Mouse (Mus musculus): ENCODE measurements around the gene Scube3. TPM values are rescaled to one million over a fixed set of nuclear protein-coding genes. Genes with fewer than 3 reads are reported as not detected.
"Not testable (repeated sequence)": the region's sequence is repeated elsewhere in the genome, so short reads cannot be mapped to it uniquely, and the experiment has no call there.

The Scube3 gene
- polyA plus RNA-seq, 1 experiment from 2014 or later = 6.9 TPM

DNA sequence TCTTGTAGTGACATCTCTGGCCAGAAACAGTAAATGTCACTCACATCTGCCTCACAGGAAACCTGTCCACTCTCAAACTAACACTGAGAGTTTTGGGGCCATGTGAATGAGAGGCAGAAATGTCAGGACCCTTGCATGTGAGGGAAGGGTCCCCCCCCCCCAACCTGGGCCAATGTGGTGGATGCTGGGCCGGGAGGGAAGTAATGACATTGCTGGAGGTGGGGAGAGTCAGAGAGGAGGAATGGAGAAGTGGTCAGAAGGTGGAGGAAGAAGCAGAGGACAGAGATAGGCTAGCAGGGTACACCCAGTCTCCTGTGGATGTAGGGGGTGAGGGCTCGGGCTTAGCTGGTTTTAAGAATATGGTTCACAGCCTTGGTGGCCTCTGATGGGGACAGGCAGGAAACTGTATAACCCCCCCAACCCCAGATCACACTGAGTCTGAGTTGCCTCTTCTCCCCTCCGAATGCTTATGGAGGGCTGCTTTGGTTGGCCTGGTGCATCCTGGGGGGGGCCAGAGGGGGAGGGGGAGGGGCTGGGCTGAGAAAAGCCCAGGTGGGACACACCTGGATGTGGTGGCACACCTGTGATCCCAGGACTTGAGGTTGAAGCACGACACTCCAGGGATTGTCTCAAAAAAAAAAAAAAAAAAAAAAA, 67.6 kb downstream of the Scube3 start:
- Histone ChIP-seq H3K9me3 (no peaks in the 10 kb centered on the region), H3K9ac (no peak overlapping the region), H3K4me2 (no peak overlapping the region), H3K27me3 (no peaks in the 10 kb centered on the region), H3K36me3 (peaks cover 14% of the 10 kb centered on the region), H3K4me1 (peaks cover 33% of the 10 kb centered on the region), H3K27ac (no peak overlapping the region), H3K4me3 (no peak overlapping the region)
- no peak for ATAC-seq (ENCODE audit: insufficient number of reproducible peaks, low FRiP score, low TSS enrichment, low read depth)
- WGBS = 65% methylated on average over 4 of the region's 4 CpGs

DNA sequence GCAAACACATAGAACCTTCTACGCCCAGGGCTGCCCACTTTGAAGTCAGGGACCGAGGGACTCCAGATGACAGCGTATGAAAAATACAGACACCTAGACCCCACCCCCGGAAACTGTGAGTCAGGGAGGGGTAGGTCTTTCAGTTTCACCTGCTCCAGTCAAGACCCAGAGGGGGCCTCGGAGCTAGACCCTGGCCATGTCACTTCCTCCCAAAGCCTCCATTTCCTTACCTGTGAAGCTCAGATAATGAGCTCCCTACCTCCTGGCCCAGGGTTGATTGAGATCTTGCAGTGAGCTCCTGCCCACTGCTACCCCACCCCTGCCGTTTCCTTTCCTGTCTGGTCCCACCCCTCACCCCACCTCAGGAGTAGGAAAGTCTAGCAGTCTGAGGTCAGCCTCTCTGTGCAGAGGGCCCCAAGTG, 70.0 kb downstream of the Scube3 start:
- no peaks in the 10 kb centered on the region for H3K27me3 ChIP-seq
- H3K4me1 ChIP-seq = peaks cover 27% of the 10 kb centered on the region
- no peak overlapping the region for H3K4me2 ChIP-seq
- H3K4me3 ChIP-seq = no peak overlapping the region
- WGBS = 55% methylated on average over 6 of the region's 6 CpGs
- no peak overlapping the region for H3K9ac ChIP-seq
- no peak overlapping the region; the same call in 1 of the 2 replicates for H3K27ac ChIP-seq
- no peak for ATAC-seq (ENCODE audit: insufficient number of reproducible peaks, low FRiP score, low TSS enrichment, low read depth)
- no peaks in the 10 kb centered on the region for H3K36me3 ChIP-seq
- no peaks in the 10 kb centered on the region for H3K9me3 ChIP-seq

DNA sequence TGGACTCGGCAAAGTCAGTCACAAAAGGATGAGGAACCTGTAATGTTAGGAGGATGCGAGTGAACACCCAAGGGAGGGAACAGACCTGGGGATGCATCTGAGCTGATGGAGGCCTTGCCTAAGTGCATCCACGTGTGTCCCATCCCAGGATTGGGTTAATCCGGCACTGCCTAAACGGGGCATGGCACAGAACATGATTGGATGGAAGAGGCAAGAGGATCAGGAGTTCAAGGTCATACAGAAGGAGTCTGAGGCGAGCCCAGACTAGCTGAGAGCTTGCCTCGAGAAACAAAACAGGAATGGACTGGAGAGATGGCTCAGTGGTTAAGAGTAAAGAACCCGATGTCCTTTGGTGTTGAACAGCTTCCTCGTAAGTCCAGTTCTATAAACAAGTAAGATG, 70.5 kb downstream of the Scube3 start:
- H3K27me3 ChIP-seq = no peaks in the 10 kb centered on the region
- ATAC-seq (ENCODE audit: insufficient number of reproducible peaks, low FRiP score, low TSS enrichment, low read depth) = no peak
- 59% methylated on average over 9 of the region's 9 CpGs for WGBS
- no peaks in the 10 kb centered on the region for H3K36me3 ChIP-seq
- H3K4me1 ChIP-seq = peaks cover 26% of the 10 kb centered on the region
- no peaks in the 10 kb centered on the region for H3K9me3 ChIP-seq
- H3K4me3 ChIP-seq = no peak overlapping the region
- H3K4me2 ChIP-seq = no peak overlapping the region
- no peak overlapping the region for H3K27ac ChIP-seq
- H3K9ac ChIP-seq = no peak overlapping the region

DNA sequence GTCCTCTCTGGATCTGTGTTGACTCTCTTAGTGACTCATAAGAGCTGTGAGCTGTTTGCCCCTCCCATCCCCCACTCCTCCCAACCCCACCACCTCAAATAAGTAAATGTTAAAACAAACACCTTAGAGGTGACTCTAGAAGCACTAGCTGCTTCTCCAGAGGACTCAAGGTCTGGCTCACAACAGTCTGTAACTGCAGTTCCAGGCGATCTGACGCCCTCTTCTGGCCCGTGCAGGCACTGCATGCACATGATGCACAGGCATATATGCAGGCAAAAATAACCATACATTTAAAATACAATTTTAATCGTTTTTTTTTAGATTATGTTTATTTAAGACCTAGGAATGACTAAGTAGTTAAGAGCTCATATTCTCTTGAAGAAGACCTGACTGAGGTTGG, 71.3 kb downstream of the Scube3 start:
- 32% methylated on average over 4 of the region's 4 CpGs for WGBS
- H3K9me3 ChIP-seq = no peaks in the 10 kb centered on the region
- no peak overlapping the region for H3K27ac ChIP-seq
- no peak overlapping the region for H3K4me2 ChIP-seq
- no peak overlapping the region for H3K4me3 ChIP-seq
- no peak for ATAC-seq (ENCODE audit: insufficient number of reproducible peaks, low FRiP score, low TSS enrichment, low read depth)
- no peaks in the 10 kb centered on the region for H3K36me3 ChIP-seq
- no peaks in the 10 kb centered on the region for H3K27me3 ChIP-seq
- H3K4me1 ChIP-seq = peaks cover 26% of the 10 kb centered on the region
- no peak overlapping the region for H3K9ac ChIP-seq

DNA sequence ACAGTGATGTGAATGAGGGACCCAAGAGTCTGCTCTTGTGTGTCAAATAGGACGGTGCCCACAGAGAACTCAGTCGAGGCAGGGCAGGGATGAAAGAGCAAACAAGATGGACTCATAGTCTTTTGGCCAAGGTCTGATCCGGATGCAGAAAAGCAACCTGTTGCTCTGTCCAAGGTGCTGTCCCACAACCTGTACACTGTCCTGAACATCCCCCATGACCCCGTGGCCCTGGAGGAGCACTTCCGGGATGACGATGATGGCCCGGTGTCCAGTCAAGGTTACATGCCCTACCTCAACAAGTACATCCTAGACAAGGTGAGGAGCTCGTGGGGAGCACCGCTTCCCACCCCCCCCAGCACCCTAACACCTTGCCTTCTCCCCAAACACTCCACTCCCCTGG, 74.8 kb downstream of the Scube3 start:
- Histone ChIP-seq H3K9me3 (no peaks in the 10 kb centered on the region), H3K27ac (peak overlapping the region; percentile 64; the same call in 1 of the 2 replicates), H3K4me1 (peaks cover 16% of the 10 kb centered on the region), H3K36me3 (peaks cover 16% of the 10 kb centered on the region), H3K27me3 (no peaks in the 10 kb centered on the region), H3K4me2 (no peak overlapping the region), H3K4me3 (no peak overlapping the region), H3K9ac (no peak overlapping the region)
- WGBS = 87% methylated on average over 9 of the region's 9 CpGs
- ATAC-seq (ENCODE audit: insufficient number of reproducible peaks, low FRiP score, low TSS enrichment, low read depth) = no peak

DNA sequence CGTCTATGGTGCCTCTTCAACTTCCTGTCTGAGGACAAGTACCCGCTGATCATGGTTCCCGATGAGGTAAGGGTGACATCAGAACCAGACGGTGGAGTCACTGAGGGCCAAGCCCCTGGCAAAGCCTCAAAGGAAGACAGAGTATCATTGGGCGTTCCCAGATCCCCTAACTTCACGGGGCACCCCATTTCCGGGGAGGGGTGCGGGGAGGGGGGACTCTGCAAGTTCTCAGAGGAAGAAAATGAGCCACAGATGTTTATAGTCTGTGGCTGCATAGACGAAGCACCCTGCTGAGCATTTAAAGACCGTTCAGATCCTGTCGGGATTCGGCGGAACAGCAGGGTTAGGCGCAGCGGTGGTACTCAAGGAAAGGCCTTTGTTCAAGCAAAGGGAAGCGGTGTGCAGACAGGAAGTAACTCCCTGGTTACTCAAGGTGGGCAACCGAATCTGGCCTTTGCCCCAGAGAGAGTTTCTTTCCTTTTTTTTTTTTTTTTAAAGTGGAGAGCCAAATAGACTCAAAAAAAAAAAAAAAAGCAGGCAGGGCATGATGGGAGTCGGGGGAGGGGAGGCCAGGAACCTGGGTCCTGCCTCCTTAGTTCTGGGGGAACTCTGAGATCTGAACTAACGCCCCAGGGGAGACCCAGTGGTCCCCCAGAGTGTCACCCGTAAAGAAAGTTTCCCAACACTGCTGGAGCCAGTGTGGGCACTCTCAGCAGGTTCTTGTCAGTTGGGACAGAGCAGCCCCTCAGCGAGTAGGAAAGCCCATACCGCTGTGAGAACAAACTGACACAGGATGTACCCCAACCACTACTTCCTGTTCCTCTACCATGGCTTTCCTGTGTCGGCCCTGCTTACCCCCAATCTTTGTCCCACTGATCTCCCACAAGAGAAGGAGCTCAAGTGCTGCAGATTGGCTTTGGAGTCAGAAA, 76.0 kb downstream of the Scube3 start:
- H3K4me2 ChIP-seq = peak overlapping the region; percentile 22; the same call in 1 of the 2 replicates
- no peaks in the 10 kb centered on the region for H3K9me3 ChIP-seq
- H3K27ac ChIP-seq = peak overlapping the region; percentile 64
- H3K36me3 ChIP-seq = peaks cover 16% of the 10 kb centered on the region
- peak; percentile 31; the same call in 1 of the 2 replicates for ATAC-seq (ENCODE audit: insufficient number of reproducible peaks, low FRiP score, low TSS enrichment, low read depth)
- whole genome bisulfite sequencing = 20% methylated on average over 23 of the region's 23 CpGs
- H3K9ac ChIP-seq = no peak overlapping the region
- H3K4me3 ChIP-seq = no peak overlapping the region
- H3K4me1 ChIP-seq = peaks cover 19% of the 10 kb centered on the region
- H3K27me3 ChIP-seq = no peaks in the 10 kb centered on the region

DNA sequence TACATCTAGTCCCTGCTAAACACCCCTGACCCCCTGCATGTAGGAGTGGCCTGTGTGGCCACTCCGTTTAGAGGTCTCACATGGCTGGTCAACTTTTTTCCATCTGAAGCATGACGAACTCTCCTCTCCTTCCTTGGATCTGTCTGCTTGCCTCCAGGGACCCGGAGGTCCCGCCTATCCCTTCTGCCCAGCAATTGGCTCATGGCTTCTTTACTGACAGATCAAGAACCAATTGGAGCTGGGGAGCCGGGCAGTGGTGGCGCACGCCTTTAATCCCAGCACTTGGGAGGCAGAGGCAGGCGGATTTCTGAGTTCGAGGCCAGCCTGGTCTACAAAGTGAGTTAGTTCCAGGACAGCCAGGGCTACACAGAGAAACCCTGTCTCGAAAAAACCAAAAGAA, 80.5 kb downstream of the Scube3 start:
- H3K4me3 ChIP-seq; ATAC-seq (ENCODE audit: insufficient number of reproducible peaks, low FRiP score, low TSS enrichment, low read depth); H3K27me3 ChIP-seq; H3K4me2 ChIP-seq; H3K9ac ChIP-seq; H3K27ac ChIP-seq; H3K9me3 ChIP-seq: not testable (repeated sequence)
- 90% methylated on average over 10 of the region's 10 CpGs for WGBS
- Histone ChIP-seq H3K36me3 (peaks cover 17% of the 10 kb centered on the region), H3K4me1 (peaks cover 38% of the 10 kb centered on the region)

DNA sequence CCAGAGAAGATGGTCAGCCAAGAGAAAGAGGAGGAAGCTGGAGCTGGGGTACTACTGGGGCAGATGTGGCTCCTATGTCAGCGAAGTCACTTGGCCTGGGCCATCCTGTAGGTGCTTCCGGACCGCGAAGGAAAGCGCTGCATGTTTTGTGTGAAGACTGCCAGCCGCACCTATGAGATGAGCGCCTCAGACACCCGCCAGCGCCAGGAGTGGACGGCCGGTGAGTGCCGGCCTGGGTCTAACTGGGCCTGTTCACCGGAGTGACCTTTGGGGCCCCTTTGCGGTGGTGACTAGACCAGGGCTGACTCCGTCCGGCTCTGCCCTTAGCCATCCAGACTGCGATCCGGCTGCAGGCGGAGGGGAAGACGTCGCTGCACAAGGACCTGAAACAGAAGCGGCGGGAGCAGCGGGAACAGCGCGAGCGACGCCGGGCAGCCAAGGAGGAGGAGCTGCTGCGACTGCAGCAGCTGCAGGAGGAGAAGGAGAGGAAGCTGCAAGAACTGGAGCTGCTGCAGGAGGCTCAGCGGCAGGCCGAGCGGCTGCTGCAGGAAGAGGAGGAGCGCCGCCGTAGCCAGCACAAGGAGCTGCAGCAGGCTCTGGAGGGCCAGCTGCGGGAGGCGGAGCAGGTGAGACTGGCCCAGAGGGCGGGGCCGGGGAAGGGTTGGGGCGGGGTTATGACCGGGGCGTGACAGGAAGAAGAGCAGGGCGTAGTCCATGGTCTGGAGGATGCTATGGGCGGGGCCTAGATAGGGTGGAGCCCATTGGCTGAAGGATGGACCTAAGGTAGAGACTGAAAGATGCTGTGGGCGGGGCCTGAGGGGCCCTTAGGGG, 81.8 kb downstream of the Scube3 start:
- peak overlapping the region; percentile 47 for H3K9ac ChIP-seq
- peak overlapping the region; percentile 90 for H3K27ac ChIP-seq
- peaks cover 27% of the 10 kb centered on the region for H3K4me1 ChIP-seq
- H3K9me3 ChIP-seq = no peaks in the 10 kb centered on the region
- H3K27me3 ChIP-seq = no peaks in the 10 kb centered on the region
- ATAC-seq (ENCODE audit: insufficient number of reproducible peaks, low FRiP score, low TSS enrichment, low read depth) = peak; percentile 76
- WGBS = 1% methylated on average over 46 of the region's 46 CpGs
- H3K4me3 ChIP-seq = peak overlapping the region; percentile 49
- H3K36me3 ChIP-seq = peaks cover 23% of the 10 kb centered on the region
- peak overlapping the region; percentile 90 for H3K4me2 ChIP-seq

Other genes starting within 250 kb of the Scube3 start
- 12.3 and 13.0 TPM in 2 replicates for gene Anks1, start 232.8 kb upstream of the Scube3 start, polyA plus RNA-seq (2015; fragmentation: Nextera tagmentation; extraction: Ambion mirVana)
- 59.0 and 60.9 TPM in 2 replicates for gene Taf11, start 232.3 kb upstream of the Scube3 start, polyA plus RNA-seq (2015; fragmentation: Nextera tagmentation; extraction: Ambion mirVana)
- gene Tcp11, start 61.5 kb upstream of the Scube3 start, polyA plus RNA-seq (2015; fragmentation: Nextera tagmentation; extraction: Ambion mirVana) = 1.5 TPM in 2 replicates
- 30.9 and 33.6 TPM in 2 replicates for gene Zfp523, start 35.0 kb downstream of the Scube3 start, polyA plus RNA-seq (2015; fragmentation: Nextera tagmentation; extraction: Ambion mirVana)
- 19.2 and 20.5 TPM in 2 replicates for gene Def6, start 65.6 kb downstream of the Scube3 start, polyA plus RNA-seq (2015; fragmentation: Nextera tagmentation; extraction: Ambion mirVana)
- 3.4 and 3.6 TPM in 2 replicates for gene Ppard, start 90.6 kb downstream of the Scube3 start, polyA plus RNA-seq (2015; fragmentation: Nextera tagmentation; extraction: Ambion mirVana)
- 30.6 and 33.9 TPM in 2 replicates for gene Fance, start 171.4 kb downstream of the Scube3 start, polyA plus RNA-seq (2015; fragmentation: Nextera tagmentation; extraction: Ambion mirVana)
- 509 and 665 TPM in 2 replicates for gene Rpl10a, start 186.3 kb downstream of the Scube3 start, polyA plus RNA-seq (2015; fragmentation: Nextera tagmentation; extraction: Ambion mirVana)
- gene Tead3, start 208.7 kb downstream of the Scube3 start, polyA plus RNA-seq (2015; fragmentation: Nextera tagmentation; extraction: Ambion mirVana) = 15.5 and 16.2 TPM in 2 replicates
- 5.4 and 6.2 TPM in 2 replicates for gene Tulp1, start 223.1 kb downstream of the Scube3 start, polyA plus RNA-seq (2015; fragmentation: Nextera tagmentation; extraction: Ambion mirVana)